Mouse (Mus musculus): ENCODE data around the gene Gpc6. TPM values are rescaled to one million over a fixed set of nuclear protein-coding genes. Genes with fewer than 3 reads are reported as not detected.
A peak's percentile ranks its signal among the peaks of the same experiment; 100 is the strongest.

Gpc6 gene
- total RNA-seq, 1 experiment from 2014 or later: not detected

GRCm38 (mm10) chr14:117499354-117499753, 574.2 kb downstream of the Gpc6 start:
- ATAC-seq (replicated peaks; ENCODE audit: insufficient number of reproducible peaks, low FRiP score, low TSS enrichment, poor library complexity, severe bottlenecking): no peak

GRCm38 (mm10) chr14:117514829-117515228, 589.7 kb downstream of the Gpc6 start:
- no peak for ATAC-seq (replicated peaks; ENCODE audit: insufficient number of reproducible peaks, low FRiP score, low TSS enrichment, poor library complexity, severe bottlenecking)

GRCm38 (mm10) chr14:117519574-117519973, 594.5 kb downstream of the Gpc6 start:
- ATAC-seq (replicated peaks; ENCODE audit: insufficient number of reproducible peaks, low FRiP score, low TSS enrichment, poor library complexity, severe bottlenecking): no peak

- no peak for ATAC-seq (replicated peaks; ENCODE audit: insufficient number of reproducible peaks, low FRiP score, low TSS enrichment, poor library complexity, severe bottlenecking)
These were observed 595.6 kb downstream of the Gpc6 start for GRCm38 (mm10) chr14:117520706-117521105.

GRCm38 (mm10) chr14:117525133-117525532, 600.0 kb downstream of the Gpc6 start:
- no peak for ATAC-seq (replicated peaks; ENCODE audit: insufficient number of reproducible peaks, low FRiP score, low TSS enrichment, poor library complexity, severe bottlenecking)

- no peak for ATAC-seq (replicated peaks; ENCODE audit: insufficient number of reproducible peaks, low FRiP score, low TSS enrichment, poor library complexity, severe bottlenecking)
These were observed 601.9 kb downstream of the Gpc6 start for GRCm38 (mm10) chr14:117527053-117527452.

- ATAC-seq (replicated peaks; ENCODE audit: insufficient number of reproducible peaks, low FRiP score, low TSS enrichment, poor library complexity, severe bottlenecking): no peak
These were observed 604.3 kb downstream of the Gpc6 start for GRCm38 (mm10) chr14:117529439-117529838.

GRCm38 (mm10) chr14:117552776-117553175, 627.7 kb downstream of the Gpc6 start:
- no peak for ATAC-seq (replicated peaks; ENCODE audit: insufficient number of reproducible peaks, low FRiP score, low TSS enrichment, poor library complexity, severe bottlenecking)

- no peak for ATAC-seq (replicated peaks; ENCODE audit: insufficient number of reproducible peaks, low FRiP score, low TSS enrichment, poor library complexity, severe bottlenecking)
These were observed 631.7 kb downstream of the Gpc6 start for GRCm38 (mm10) chr14:117556715-117557320.

GRCm38 (mm10) chr14:117562146-117562545, 637.0 kb downstream of the Gpc6 start:
- ATAC-seq (replicated peaks; ENCODE audit: insufficient number of reproducible peaks, low FRiP score, low TSS enrichment, poor library complexity, severe bottlenecking): no peak

- no peak for ATAC-seq (replicated peaks; ENCODE audit: insufficient number of reproducible peaks, low FRiP score, low TSS enrichment, poor library complexity, severe bottlenecking)
These were observed 644.2 kb downstream of the Gpc6 start for GRCm38 (mm10) chr14:117569278-117569677.

- no peak for ATAC-seq (replicated peaks; ENCODE audit: insufficient number of reproducible peaks, low FRiP score, low TSS enrichment, poor library complexity, severe bottlenecking)
These were observed 647.1 kb downstream of the Gpc6 start for GRCm38 (mm10) chr14:117572213-117572612.

- ATAC-seq (replicated peaks; ENCODE audit: insufficient number of reproducible peaks, low FRiP score, low TSS enrichment, poor library complexity, severe bottlenecking): no peak
These were observed 649.1 kb downstream of the Gpc6 start for GRCm38 (mm10) chr14:117574216-117574615.

- ATAC-seq (replicated peaks; ENCODE audit: insufficient number of reproducible peaks, low FRiP score, low TSS enrichment, poor library complexity, severe bottlenecking): no peak
These were observed 656.6 kb downstream of the Gpc6 start for GRCm38 (mm10) chr14:117581740-117582139.

- ATAC-seq (replicated peaks; ENCODE audit: insufficient number of reproducible peaks, low FRiP score, low TSS enrichment, poor library complexity, severe bottlenecking): no peak
These were observed 674.6 kb downstream of the Gpc6 start for GRCm38 (mm10) chr14:117599758-117600157.

GRCm38 (mm10) chr14:117603837-117604236, 678.7 kb downstream of the Gpc6 start:
- no peak for ATAC-seq (replicated peaks; ENCODE audit: insufficient number of reproducible peaks, low FRiP score, low TSS enrichment, poor library complexity, severe bottlenecking)

- no peak for ATAC-seq (replicated peaks; ENCODE audit: insufficient number of reproducible peaks, low FRiP score, low TSS enrichment, poor library complexity, severe bottlenecking)
These were observed 680.6 kb downstream of the Gpc6 start for GRCm38 (mm10) chr14:117605750-117606149.

GRCm38 (mm10) chr14:117611113-117611512, 686.0 kb downstream of the Gpc6 start:
- ATAC-seq (replicated peaks; ENCODE audit: insufficient number of reproducible peaks, low FRiP score, low TSS enrichment, poor library complexity, severe bottlenecking): no peak

GRCm38 (mm10) chr14:117625100-117625710, 700.1 kb downstream of the Gpc6 start:
- peak; percentile 93 for ATAC-seq (replicated peaks; ENCODE audit: insufficient number of reproducible peaks, low FRiP score, low TSS enrichment, poor library complexity, severe bottlenecking)

- ATAC-seq (replicated peaks; ENCODE audit: insufficient number of reproducible peaks, low FRiP score, low TSS enrichment, poor library complexity, severe bottlenecking): no peak
These were observed 709.3 kb downstream of the Gpc6 start for GRCm38 (mm10) chr14:117634238-117634940.
